Mouse (Mus musculus): ENCODE measurements at regions not wholly inside any gene's neighbourhood (a gene's known extent, or its start where the extent isn't known, plus 50 kb on each side); places are given as distances from the start of the nearest gene placed in this dataset.

DNA sequence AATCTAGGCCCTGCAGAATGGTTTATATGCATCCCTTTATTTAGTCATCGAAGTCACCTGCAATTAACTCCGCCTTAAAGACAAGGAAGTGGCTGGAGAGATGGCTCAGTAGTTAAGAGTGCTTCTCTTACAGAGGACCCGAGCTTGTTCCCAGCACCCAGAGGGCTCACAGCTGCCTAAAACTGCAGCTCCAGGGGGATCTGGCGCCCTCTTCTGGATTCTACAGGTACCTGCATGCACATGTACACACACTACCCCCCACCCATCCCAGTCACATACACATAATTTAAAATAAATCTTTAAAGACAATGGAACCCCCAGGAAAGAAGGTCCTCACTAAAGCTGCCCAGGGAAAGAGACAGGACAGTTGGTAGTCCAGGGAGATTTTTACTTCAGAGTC lies 148.5 kb upstream of the Tsc22d1 start:
- Histone ChIP-seq H3K4me2 (ENCODE audit: low read depth) (no peak overlapping the region), H3K27me3 (ENCODE audit: control insufficient read depth, insufficient read depth, low read length) (no peaks in the 10 kb centered on the region)
- WGBS (ENCODE audit: insufficient replicate concordance), result 67% methylated on average over 4 of the region's 4 CpGs

DNA sequence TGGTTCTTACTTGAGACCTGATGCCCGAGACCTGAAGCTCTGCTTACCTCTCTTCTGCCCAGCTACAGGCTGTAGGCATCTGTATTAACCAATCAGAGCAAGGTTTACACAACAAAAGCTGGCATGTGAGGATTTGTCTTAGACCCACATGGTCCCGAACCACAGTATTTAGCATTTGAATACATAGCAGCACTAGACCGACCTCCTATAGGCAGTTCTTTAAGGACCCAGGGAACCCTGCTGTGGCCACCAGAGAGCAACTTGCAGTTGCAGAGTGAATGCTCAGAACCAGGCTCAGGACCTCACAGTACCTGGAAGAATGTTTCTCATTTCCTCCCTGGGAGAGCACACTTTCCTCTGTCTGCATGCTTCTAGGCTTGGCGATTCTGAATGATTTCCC lies 147.7 kb upstream of the Tsc22d1 start:
- Histone ChIP-seq H3K9ac (replicated peaks) (no peak overlapping the region), H3K36me3 (replicated peaks; ENCODE audit: control insufficient read depth, insufficient read depth, low read depth) (no peaks in the 10 kb centered on the region), H3K27ac (no peak overlapping the region), H3K4me3 (ENCODE audit: insufficient read depth in 1 of 2, low read depth in 2 of 2, low read length in 2 of 2) (no peak overlapping the region), H3K4me1 (replicated peaks; ENCODE audit: control insufficient read depth in 2 of 2, insufficient read depth in 2 of 2, low read length in 1 of 2) (no peaks in the 10 kb centered on the region), H3K9me3 (ENCODE audit: control insufficient read depth, low read length) (no peaks in the 10 kb centered on the region), H3K27me3 (ENCODE audit: control insufficient read depth, insufficient read depth, low read length) (no peaks in the 10 kb centered on the region), H3K4me2 (ENCODE audit: low read depth) (no peak overlapping the region)
- TF ChIP-seq CTCF (IDR thresholded peaks at IDR 0.05; ENCODE audit: low read depth), result no peak
- no peak for TF ChIP-seq EP300 (IDR thresholded peaks at IDR 0.05; ENCODE audit: low read depth)
- ATAC-seq (ENCODE audit: insufficient read depth) (no peak), DNase-seq (ENCODE audit: low read depth in 3 of 3, low spot score in 3 of 3) (no peak)
- WGBS (ENCODE audit: insufficient replicate concordance), result 51% methylated on average over 4 of the region's 4 CpGs

More for the DNA sequence above, 148.5 kb upstream of the Tsc22d1 start:
- Histone ChIP-seq H3K4me3 (ENCODE audit: insufficient read depth in 1 of 2, low read depth in 2 of 2, low read length in 2 of 2) (no peak overlapping the region), H3K27ac (no peak overlapping the region), H3K9ac (replicated peaks) (no peak overlapping the region), H3K36me3 (replicated peaks; ENCODE audit: control insufficient read depth, insufficient read depth, low read depth) (no peaks in the 10 kb centered on the region), H3K4me1 (replicated peaks; ENCODE audit: control insufficient read depth in 2 of 2, insufficient read depth in 2 of 2, low read length in 1 of 2) (no peaks in the 10 kb centered on the region), H3K9me3 (ENCODE audit: control insufficient read depth, low read length) (no peaks in the 10 kb centered on the region)
- DNase-seq (ENCODE audit: low read depth in 3 of 3, low spot score in 3 of 3), result no peak
- TF ChIP-seq CTCF (IDR thresholded peaks at IDR 0.05; ENCODE audit: low read depth), result peak; percentile 46
- no peak for TF ChIP-seq EP300 (IDR thresholded peaks at IDR 0.05; ENCODE audit: low read depth)
- no peak for ATAC-seq (ENCODE audit: insufficient read depth)

DNA sequence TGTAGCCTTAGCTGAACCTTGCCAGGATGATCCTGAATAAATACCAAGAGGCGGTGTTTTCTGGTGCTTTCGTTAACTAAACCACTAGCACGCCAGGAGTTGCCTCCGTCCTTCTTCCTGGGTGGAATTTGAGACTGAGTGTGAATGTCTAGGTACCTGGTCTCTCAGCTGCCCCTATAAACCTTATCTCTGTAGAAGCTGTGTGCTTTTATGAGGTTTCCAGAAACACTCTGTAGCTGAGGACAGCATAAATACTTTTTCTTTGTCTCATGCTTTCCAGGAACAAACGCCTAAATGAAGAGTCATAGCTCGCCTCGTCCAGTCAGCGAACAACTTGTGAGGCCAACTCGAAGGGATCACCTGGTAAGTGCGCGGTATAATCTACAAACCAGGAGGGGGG lies 143.6 kb upstream of the Tsc22d1 start:
- 71% methylated on average over 11 of the region's 11 CpGs for WGBS (ENCODE audit: insufficient replicate concordance)
- DNase-seq (ENCODE audit: low read depth in 3 of 3, low spot score in 3 of 3), result no peak

DNA sequence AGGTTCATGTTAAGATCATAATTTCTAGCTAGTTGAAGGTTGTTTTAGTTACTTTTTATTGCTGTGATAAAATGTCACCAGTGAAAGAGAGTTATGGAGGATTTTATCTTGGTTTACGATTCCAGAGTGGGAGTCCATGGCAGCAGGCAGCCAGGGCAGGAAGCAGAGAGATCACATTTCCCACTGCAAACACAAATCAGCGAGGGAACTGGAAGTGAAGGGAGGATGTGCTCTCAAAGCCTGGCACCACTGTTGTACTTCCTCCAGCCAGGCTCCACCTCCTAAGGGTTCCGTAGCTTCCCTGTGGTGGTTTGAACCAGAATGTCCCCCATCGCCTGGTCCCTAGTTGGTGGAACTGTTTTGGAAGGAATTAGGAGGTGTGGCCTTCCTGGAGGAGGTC lies 141.9 kb upstream of the Tsc22d1 start:
- 53% methylated on average over 4 of the region's 4 CpGs for WGBS (ENCODE audit: insufficient replicate concordance)
- TF ChIP-seq EP300 (IDR thresholded peaks at IDR 0.05; ENCODE audit: low read depth) (no peak), CTCF (IDR thresholded peaks at IDR 0.05; ENCODE audit: low read depth) (no peak)
- Histone ChIP-seq H3K27me3 (ENCODE audit: control insufficient read depth, insufficient read depth, low read length) (no peaks in the 10 kb centered on the region), H3K9me3 (ENCODE audit: control insufficient read depth, low read length) (no peaks in the 10 kb centered on the region), H3K36me3 (replicated peaks; ENCODE audit: control insufficient read depth, insufficient read depth, low read depth) (no peaks in the 10 kb centered on the region), H3K4me2 (ENCODE audit: low read depth) (no peak overlapping the region), H3K9ac (replicated peaks) (no peak overlapping the region), H3K4me3 (ENCODE audit: insufficient read depth in 1 of 2, low read depth in 2 of 2, low read length in 2 of 2) (no peak overlapping the region), H3K27ac (no peak overlapping the region), H3K4me1 (replicated peaks; ENCODE audit: control insufficient read depth in 2 of 2, insufficient read depth in 2 of 2, low read length in 1 of 2) (no peaks in the 10 kb centered on the region)
- no peak for DNase-seq (ENCODE audit: low read depth in 3 of 3, low spot score in 3 of 3)
- no peak for ATAC-seq (ENCODE audit: insufficient read depth)

More for the DNA sequence above, 143.6 kb upstream of the Tsc22d1 start:
- no peak for TF ChIP-seq EP300 (IDR thresholded peaks at IDR 0.05; ENCODE audit: low read depth)
- no peaks in the 10 kb centered on the region for H3K9me3 ChIP-seq (ENCODE audit: control insufficient read depth, low read length)
- H3K36me3 ChIP-seq (replicated peaks; ENCODE audit: control insufficient read depth, insufficient read depth, low read depth), result no peaks in the 10 kb centered on the region
- ATAC-seq (ENCODE audit: insufficient read depth), result no peak
- H3K4me1 ChIP-seq (replicated peaks; ENCODE audit: control insufficient read depth in 2 of 2, insufficient read depth in 2 of 2, low read length in 1 of 2), result no peaks in the 10 kb centered on the region
- no peak overlapping the region for H3K9ac ChIP-seq (replicated peaks)
- H3K4me2 ChIP-seq (ENCODE audit: low read depth), result no peak overlapping the region
- H3K4me3 ChIP-seq (ENCODE audit: insufficient read depth in 1 of 2, low read depth in 2 of 2, low read length in 2 of 2), result no peak overlapping the region
- no peak overlapping the region for H3K27ac ChIP-seq
- no peaks in the 10 kb centered on the region for H3K27me3 ChIP-seq (ENCODE audit: control insufficient read depth, insufficient read depth, low read length)

DNA sequence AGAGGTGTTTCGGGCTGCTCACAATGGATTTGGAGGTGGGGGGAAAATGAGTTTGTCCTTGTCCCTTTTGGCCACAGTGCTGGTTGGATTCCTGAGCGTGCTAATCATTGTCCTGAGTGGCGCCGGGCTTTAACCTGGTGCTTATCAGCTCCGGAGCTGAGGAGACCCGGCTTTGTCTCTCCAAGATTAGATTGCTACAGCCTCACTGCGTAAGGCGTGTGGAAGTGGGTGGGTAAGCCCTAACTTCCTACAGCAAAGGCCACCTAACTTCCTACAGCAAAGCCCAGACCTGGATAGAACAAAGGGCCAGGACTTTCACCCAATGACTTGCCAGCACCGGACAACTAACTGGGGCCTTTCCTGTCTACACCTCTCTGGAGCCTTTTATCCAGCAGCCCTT lies 138.1 kb upstream of the Tsc22d1 start:
- no peaks in the 10 kb centered on the region for H3K4me1 ChIP-seq (replicated peaks; ENCODE audit: control insufficient read depth in 2 of 2, insufficient read depth in 2 of 2, low read length in 1 of 2)
- DNase-seq (ENCODE audit: low read depth in 3 of 3, low spot score in 3 of 3) (no peak), ATAC-seq (ENCODE audit: insufficient read depth) (no peak)
- 20% methylated on average over 9 of the region's 9 CpGs for WGBS (ENCODE audit: insufficient replicate concordance)
- H3K4me2 ChIP-seq (ENCODE audit: low read depth), result no peak overlapping the region
- no peak overlapping the region for H3K9ac ChIP-seq (replicated peaks)
- H3K36me3 ChIP-seq (replicated peaks; ENCODE audit: control insufficient read depth, insufficient read depth, low read depth), result no peaks in the 10 kb centered on the region
- no peak overlapping the region for H3K4me3 ChIP-seq (ENCODE audit: insufficient read depth in 1 of 2, low read depth in 2 of 2, low read length in 2 of 2)
- H3K9me3 ChIP-seq (ENCODE audit: control insufficient read depth, low read length), result no peaks in the 10 kb centered on the region
- no peak overlapping the region for H3K27ac ChIP-seq
- TF ChIP-seq CTCF (IDR thresholded peaks at IDR 0.05; ENCODE audit: low read depth) (no peak), EP300 (IDR thresholded peaks at IDR 0.05; ENCODE audit: low read depth) (no peak)
- no peaks in the 10 kb centered on the region for H3K27me3 ChIP-seq (ENCODE audit: control insufficient read depth, insufficient read depth, low read length)

Measured in liver, embryonic 14.5 days (tissue).